In the genomic region with DNA sequence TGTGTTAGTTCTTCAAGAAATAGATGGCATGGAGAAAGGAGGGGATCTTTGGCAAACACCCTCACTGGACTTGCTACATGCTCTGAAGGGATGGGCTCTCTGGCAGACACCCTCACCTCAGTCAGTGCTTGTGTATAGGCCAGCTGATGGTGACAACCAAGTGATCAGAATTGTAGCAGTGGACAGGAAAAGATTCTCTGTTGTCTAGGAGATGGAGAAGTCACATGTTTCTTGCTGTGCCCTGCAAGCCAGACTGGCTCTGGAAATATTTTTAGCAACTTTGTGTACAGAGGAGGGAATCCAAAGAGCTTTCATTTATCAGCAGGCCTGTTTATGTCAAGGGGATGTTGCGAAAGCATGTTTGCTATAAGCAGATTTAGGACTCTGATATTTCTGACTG, we compare ENCODE assay signal across 18 mouse cellular contexts.
"Had no signal": no experiment of that assay in that cellular context is flagged by ENCODE, and none has a peak within 500 bp of the region (broad histone marks: within the 10 kb centered on the region; RNA-seq: fewer than 3 reads in every experiment).

No protein-coding gene starts in this region.

- H3K27me3 ChIP-seq: limb, embryonic 12.5 days; limb, embryonic 15.5 days had no signal

- H3K4me2 ChIP-seq: limb, embryonic 12.5 days; limb, embryonic 15.5 days; liver, embryonic 11.5 days; midbrain, embryonic 11.5 days had no signal

- H3K27ac ChIP-seq: limb, embryonic 12.5 days; limb, embryonic 15.5 days; liver, embryonic 14.5 days had no signal

- H3K36me3 ChIP-seq: limb, embryonic 12.5 days; limb, embryonic 15.5 days had no signal

- H3K4me3 ChIP-seq: limb, embryonic 12.5 days; limb, embryonic 15.5 days had no signal

- ATAC-seq: liver, postnatal 0 days had no signal

- H3K4me1 ChIP-seq: limb, embryonic 12.5 days; limb, embryonic 15.5 days had no signal

- H3K9ac ChIP-seq: limb, embryonic 12.5 days; limb, embryonic 15.5 days; liver, embryonic 14.5 days; liver, postnatal 0 days had no signal

- DNase-seq: kidney, adult 18-20 months; kidney, adult 9 months; kidney, postnatal 14 days; kidney, postnatal 4 days; layer of hippocampus, adult 9-11 months; layer of hippocampus, postnatal 36 days; left cerebral cortex, postnatal 4 days; liver, postnatal 0 days; lung, postnatal 36 days; midbrain, embryonic 14.5 days; thymus, adult 2 months; thymus, postnatal 14 days; thymus, postnatal 4 days had no signal

- H3K9me3 ChIP-seq: limb, embryonic 12.5 days; limb, embryonic 15.5 days had no signal
